ENCODE assay signal across 17 mouse cellular contexts in the genomic region with DNA sequence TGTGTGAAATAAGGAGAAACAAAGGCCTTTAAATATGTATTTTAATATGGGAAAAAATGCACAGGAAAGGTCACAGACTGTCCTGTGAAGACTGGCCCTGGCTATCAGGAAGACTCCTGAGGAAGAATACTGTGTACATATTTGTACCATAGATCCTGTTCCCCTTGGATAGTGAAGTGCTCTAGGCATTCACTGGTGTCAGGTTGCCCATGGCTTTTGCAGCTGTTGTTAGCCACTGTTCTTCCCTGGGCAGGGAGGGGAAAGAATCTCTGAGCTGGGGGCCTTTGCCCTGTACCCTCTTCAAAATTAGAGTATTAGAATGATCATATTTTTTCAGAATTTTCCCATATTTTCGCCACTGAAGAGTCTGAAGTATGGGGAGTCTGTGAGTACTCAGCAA. TPM values are rescaled to one million over a fixed set of nuclear protein-coding genes. Genes with fewer than 3 reads are reported as not detected.
DNase-seq lines count a peak whose midpoint lies in the region; ATAC-seq lines count a peak whose summit lies in the region.
"Had no signal": no experiment of that assay in that cellular context is flagged by ENCODE, and none has a peak within 500 bp of the region (broad histone marks: within the 10 kb centered on the region; RNA-seq: fewer than 3 reads in every experiment).

No protein-coding gene starts in this region.

- 68% methylated on average over 1 of the region's 1 CpGs for WGBS in heart, embryonic 16.5 days
- 57% methylated on average over 1 of the region's 1 CpGs for WGBS in heart, embryonic 12.5 days
- WGBS in lung, embryonic 16.5 days: 71% methylated on average over 1 of the region's 1 CpGs
- 82% methylated on average over 1 of the region's 1 CpGs for WGBS in embryonic facial prominence, embryonic 14.5 days
- WGBS in hindbrain, embryonic 10.5 days: 86% methylated on average over 1 of the region's 1 CpGs

- H3K4me2 ChIP-seq in heart, embryonic 16.5 days (ENCODE audit: low read depth, low read length): no peak overlapping the region
- no peak overlapping the region for H3K4me2 ChIP-seq in heart, embryonic 12.5 days
- no peak overlapping the region for H3K4me2 ChIP-seq in lung, embryonic 16.5 days (ENCODE audit: low read depth, low read length)
- no peak overlapping the region for H3K4me2 ChIP-seq in embryonic facial prominence, embryonic 14.5 days (ENCODE audit: low read depth, low read length)
- H3K4me2 ChIP-seq: hindbrain, embryonic 12.5 days; midbrain, embryonic 11.5 days had no signal

- no peak for ATAC-seq in heart, embryonic 16.5 days (replicated peaks; ENCODE audit: extremely low read depth, insufficient read depth, low FRiP score)
- no peak for ATAC-seq in heart, embryonic 12.5 days (ENCODE audit: insufficient number of reproducible peaks, low FRiP score)
- ATAC-seq in lung, embryonic 16.5 days (ENCODE audit: low read depth): 0 out of 2 replicates have a peak, but pooled peaks have one; percentile 15
- ATAC-seq in embryonic facial prominence, embryonic 14.5 days (ENCODE audit: low read depth): peak; percentile 71; the same call in 1 of the 2 replicates
- ATAC-seq: forebrain, embryonic 14.5 days; inflammation-experienced regulatory T-cells, adult 6 months; liver, postnatal 0 days had no signal

- no peak overlapping the region for H3K4me3 ChIP-seq in heart, embryonic 16.5 days (ENCODE audit: low read length)
- no peak overlapping the region for H3K4me3 ChIP-seq in heart, embryonic 12.5 days
- no peak overlapping the region for H3K4me3 ChIP-seq in lung, embryonic 16.5 days (ENCODE audit: low read length)
- H3K4me3 ChIP-seq in embryonic facial prominence, embryonic 14.5 days (ENCODE audit: low read depth, low read length): no peak overlapping the region
- H3K4me3 ChIP-seq in hindbrain, embryonic 10.5 days: no peak overlapping the region
- H3K4me3 ChIP-seq: hindbrain, embryonic 12.5 days had no signal

- H3K9me3 ChIP-seq in heart, embryonic 16.5 days (replicated peaks; ENCODE audit: control insufficient read depth, low read length): no peaks in the 10 kb centered on the region
- H3K9me3 ChIP-seq in heart, embryonic 12.5 days (replicated peaks): no peaks in the 10 kb centered on the region
- H3K9me3 ChIP-seq in lung, embryonic 16.5 days (ENCODE audit: control insufficient read depth, low read length): no peaks in the 10 kb centered on the region
- no peaks in the 10 kb centered on the region for H3K9me3 ChIP-seq in embryonic facial prominence, embryonic 14.5 days (ENCODE audit: control insufficient read depth, low read length)
- H3K9me3 ChIP-seq in hindbrain, embryonic 10.5 days: no peaks in the 10 kb centered on the region
- H3K9me3 ChIP-seq: hindbrain, embryonic 12.5 days had no signal

- H3K36me3 ChIP-seq in heart, embryonic 16.5 days (ENCODE audit: control insufficient read depth, insufficient read depth): no peaks in the 10 kb centered on the region
- no peaks in the 10 kb centered on the region for H3K36me3 ChIP-seq in heart, embryonic 12.5 days
- H3K36me3 ChIP-seq in lung, embryonic 16.5 days (ENCODE audit: control insufficient read depth, insufficient read depth, low read length): no peaks in the 10 kb centered on the region
- H3K36me3 ChIP-seq in embryonic facial prominence, embryonic 14.5 days (ENCODE audit: control insufficient read depth, insufficient read depth, low read length): no peaks in the 10 kb centered on the region
- H3K36me3 ChIP-seq in hindbrain, embryonic 10.5 days: no peaks in the 10 kb centered on the region
- H3K36me3 ChIP-seq: hindbrain, embryonic 12.5 days had no signal

- 0 out of 2 replicates have a peak overlapping the region, but pooled peaks have one; percentile 6 for H3K27ac ChIP-seq in heart, embryonic 16.5 days (ENCODE audit: low read length)
- H3K27ac ChIP-seq in heart, embryonic 12.5 days (ENCODE audit: poor library complexity, severe bottlenecking): no peak overlapping the region
- peak overlapping the region; percentile 63; the same call in 1 of the 2 replicates for H3K27ac ChIP-seq in lung, embryonic 16.5 days (ENCODE audit: low read length)
- H3K27ac ChIP-seq in embryonic facial prominence, embryonic 14.5 days (replicated peaks; ENCODE audit: low read depth, low read length): peak overlapping the region; percentile 19; the same call in 1 of the 2 replicates
- H3K27ac ChIP-seq in hindbrain, embryonic 10.5 days: no peak overlapping the region
- H3K27ac ChIP-seq: hindbrain, embryonic 12.5 days; kidney, postnatal 0 days had no signal

- H3K27me3 ChIP-seq in heart, embryonic 16.5 days (ENCODE audit: control insufficient read depth, insufficient read depth, low read length): no peaks in the 10 kb centered on the region
- H3K27me3 ChIP-seq in heart, embryonic 12.5 days (replicated peaks): no peaks in the 10 kb centered on the region
- no peaks in the 10 kb centered on the region for H3K27me3 ChIP-seq in lung, embryonic 16.5 days (ENCODE audit: control insufficient read depth, insufficient read depth, low read depth, low read length)
- no peaks in the 10 kb centered on the region for H3K27me3 ChIP-seq in embryonic facial prominence, embryonic 14.5 days (replicated peaks; ENCODE audit: control insufficient read depth, insufficient read depth, low read length)
- H3K27me3 ChIP-seq in hindbrain, embryonic 10.5 days (ENCODE audit: insufficient read depth, poor library complexity, severe bottlenecking): no peaks in the 10 kb centered on the region
- H3K27me3 ChIP-seq: hindbrain, embryonic 12.5 days had no signal

- no peak for DNase-seq in lung, postnatal 10 days
- peak; percentile 58 for DNase-seq in embryonic facial prominence, embryonic 14.5 days (ENCODE audit: low spot score)
- DNase-seq in hindbrain, embryonic 10.5 days (ENCODE audit: low spot score): no peak
- DNase-seq in retina, postnatal 1 day: no peak
- DNase-seq: liver, postnatal 0 days; thymus, adult 18-20 months had no signal

- peaks cover 10% of the 10 kb centered on the region for H3K4me1 ChIP-seq in heart, embryonic 16.5 days (ENCODE audit: control insufficient read depth, insufficient read depth, low read length)
- peaks cover 5% of the 10 kb centered on the region; the same call in 1 of the 2 replicates for H3K4me1 ChIP-seq in heart, embryonic 12.5 days (replicated peaks)
- no peaks in the 10 kb centered on the region; the same call in 1 of the 2 replicates for H3K4me1 ChIP-seq in lung, embryonic 16.5 days (replicated peaks; ENCODE audit: control insufficient read depth, insufficient read depth, low read length)
- no peaks in the 10 kb centered on the region for H3K4me1 ChIP-seq in embryonic facial prominence, embryonic 14.5 days (ENCODE audit: control insufficient read depth, insufficient read depth, low read length)
- no peaks in the 10 kb centered on the region for H3K4me1 ChIP-seq in hindbrain, embryonic 10.5 days (replicated peaks)
- H3K4me1 ChIP-seq: hindbrain, embryonic 12.5 days had no signal

- H3K9ac ChIP-seq in heart, embryonic 16.5 days (ENCODE audit: low read length): no peak overlapping the region
- H3K9ac ChIP-seq in heart, embryonic 12.5 days: no peak overlapping the region
- H3K9ac ChIP-seq in lung, embryonic 16.5 days (ENCODE audit: low read length): no peak overlapping the region
- no peak overlapping the region for H3K9ac ChIP-seq in embryonic facial prominence, embryonic 14.5 days (ENCODE audit: low read depth, low read length)
- H3K9ac ChIP-seq: hindbrain, embryonic 12.5 days; liver, postnatal 0 days had no signal

RNA-seq across cellular contexts. Expression of gene Nek10, which starts 30.3 kb away (rescaled TPM):
- 0.03 and 0.09 TPM in 2 replicates for polyA plus RNA-seq in heart, embryonic 16.5 days (2015; fragmentation: Nextera tagmentation; extraction: Ambion mirVana)
- polyA plus RNA-seq in heart, embryonic 12.5 days (2016; fragmentation: Nextera tagmentation; extraction: Ambion mirVana): 0.04 TPM in 1 of 2 replicates, not detected in the other
- polyA plus RNA-seq in lung, embryonic 16.5 days (2015; fragmentation: Nextera tagmentation; extraction: Ambion mirVana): 0.33 and 0.39 TPM in 2 replicates
- 0.13 and 0.58 TPM in 2 replicates for polyA plus RNA-seq in embryonic facial prominence, embryonic 14.5 days (2014; fragmentation: Nextera tagmentation; extraction: Ambion mirVana)
- polyA plus RNA-seq in hindbrain, embryonic 10.5 days (2016; fragmentation: Nextera tagmentation; extraction: Ambion mirVana): 0.01 and 0.05 TPM in 2 replicates
- polyA plus RNA-seq: adrenal gland, adult 2 months; inflammation-experienced regulatory T-cells, adult 6 months; liver, adult 2 months; liver, postnatal 0 days; small intestine, adult 2 months had no signal

Comparison
In these comparisons a context has a peak if more than half of its experiments do, and no peak if none do; other contexts are left out.
1. H3K27ac ChIP-seq: peak in heart, embryonic 16.5 days (single experiment), lung, embryonic 16.5 days (single experiment) and embryonic facial prominence, embryonic 14.5 days (single experiment); none in heart, embryonic 12.5 days (single experiment) and hindbrain, embryonic 10.5 days (single experiment).
2. ATAC-seq: peak in lung, embryonic 16.5 days (single experiment) and embryonic facial prominence, embryonic 14.5 days (single experiment); none in heart, embryonic 16.5 days (single experiment) and heart, embryonic 12.5 days (single experiment).